Mouse (Mus musculus): ENCODE results near the gene Nr5a2. TPM values are rescaled to one million over a fixed set of nuclear protein-coding genes. Genes with fewer than 3 reads are reported as not detected.

Nr5a2 gene
- polyA plus RNA-seq, 1 experiment from 2014 or later, result 10.5 TPM

GRCm38 (mm10) chr1:136894753-136895152 is 65.5 kb downstream of the Nr5a2 start:
- WGBS, result 42% methylated on average over 2 of the region's 2 CpGs
- Histone ChIP-seq H3K9ac (no peak overlapping the region), H3K4me1 (replicated peaks) (0 out of 2 replicates have a peak, but pooled peaks cover 7% of the 10 kb centered on the region), H3K27ac (no peak overlapping the region), H3K36me3 (no peaks in the 10 kb centered on the region), H3K4me3 (replicated peaks) (no peak overlapping the region), H3K27me3 (replicated peaks) (no peaks in the 10 kb centered on the region), H3K9me3 (no peaks in the 10 kb centered on the region), H3K4me2 (replicated peaks) (no peak overlapping the region)
- ATAC-seq, result peak; percentile 56

- WGBS, result 70% methylated on average over 6 of the region's 6 CpGs
- Histone ChIP-seq H3K9me3 (no peaks in the 10 kb centered on the region), H3K27me3 (replicated peaks) (no peaks in the 10 kb centered on the region), H3K4me1 (replicated peaks) (0 out of 2 replicates have a peak, but pooled peaks cover 7% of the 10 kb centered on the region), H3K4me3 (replicated peaks) (no peak overlapping the region), H3K4me2 (replicated peaks) (no peak overlapping the region), H3K36me3 (no peaks in the 10 kb centered on the region), H3K9ac (no peak overlapping the region), H3K27ac (no peak overlapping the region)
- peak; percentile 70 for ATAC-seq
Measured at GRCm38 (mm10) chr1:136893162-136893561, 67.1 kb downstream of the Nr5a2 start.

- Histone ChIP-seq H3K27ac (no peak overlapping the region), H3K4me3 (replicated peaks) (no peak overlapping the region), H3K27me3 (replicated peaks) (no peaks in the 10 kb centered on the region), H3K36me3 (no peaks in the 10 kb centered on the region), H3K9me3 (no peaks in the 10 kb centered on the region), H3K9ac (no peak overlapping the region), H3K4me2 (replicated peaks) (no peak overlapping the region), H3K4me1 (replicated peaks) (no peaks in the 10 kb centered on the region)
- no peak for ATAC-seq
- 50% methylated on average over 7 of the region's 7 CpGs for WGBS
Measured at GRCm38 (mm10) chr1:136890439-136890838, 69.8 kb downstream of the Nr5a2 start.

- Histone ChIP-seq H3K4me3 (replicated peaks) (no peak overlapping the region), H3K9me3 (no peaks in the 10 kb centered on the region), H3K9ac (no peak overlapping the region), H3K27ac (no peak overlapping the region), H3K36me3 (no peaks in the 10 kb centered on the region), H3K4me1 (replicated peaks) (no peaks in the 10 kb centered on the region), H3K4me2 (replicated peaks) (no peak overlapping the region), H3K27me3 (replicated peaks) (no peaks in the 10 kb centered on the region)
- ATAC-seq, result no peak
- 72% methylated on average over 6 of the region's 6 CpGs for WGBS
Measured at GRCm38 (mm10) chr1:136888704-136889103, 71.5 kb downstream of the Nr5a2 start.

GRCm38 (mm10) chr1:136886678-136887077 is 73.6 kb downstream of the Nr5a2 start:
- Histone ChIP-seq H3K27me3 (replicated peaks) (no peaks in the 10 kb centered on the region), H3K4me1 (replicated peaks) (no peaks in the 10 kb centered on the region), H3K4me2 (replicated peaks) (no peak overlapping the region), H3K4me3 (replicated peaks) (no peak overlapping the region), H3K27ac (no peak overlapping the region), H3K9me3 (no peaks in the 10 kb centered on the region), H3K36me3 (0 out of 2 replicates have a peak, but pooled peaks cover 2% of the 10 kb centered on the region), H3K9ac (no peak overlapping the region)
- ATAC-seq, result no peak
- WGBS, result 39% methylated on average over 6 of the region's 6 CpGs

- Histone ChIP-seq H3K9me3 (no peaks in the 10 kb centered on the region), H3K9ac (no peak overlapping the region), H3K27ac (no peak overlapping the region), H3K4me3 (replicated peaks) (no peak overlapping the region), H3K27me3 (replicated peaks) (no peaks in the 10 kb centered on the region), H3K36me3 (0 out of 2 replicates have a peak, but pooled peaks cover 2% of the 10 kb centered on the region), H3K4me1 (replicated peaks) (no peaks in the 10 kb centered on the region), H3K4me2 (replicated peaks) (no peak overlapping the region)
- WGBS, result 88% methylated on average over 13 of the region's 13 CpGs
- ATAC-seq, result no peak
Measured at GRCm38 (mm10) chr1:136883458-136884174, 76.6 kb downstream of the Nr5a2 start.

GRCm38 (mm10) chr1:136880260-136880659 is 80.0 kb downstream of the Nr5a2 start:
- H3K4me3 ChIP-seq (replicated peaks), result no peak overlapping the region
- H3K4me1 ChIP-seq (replicated peaks), result no peaks in the 10 kb centered on the region
- no peak overlapping the region for H3K27ac ChIP-seq
- H3K36me3 ChIP-seq, result 0 out of 2 replicates have a peak, but pooled peaks cover 2% of the 10 kb centered on the region
- WGBS, result 74% methylated on average over 8 of the region's 8 CpGs
- no peaks in the 10 kb centered on the region for H3K9me3 ChIP-seq
- H3K4me2 ChIP-seq (replicated peaks), result no peak overlapping the region
- H3K9ac ChIP-seq, result no peak overlapping the region
- peak; percentile 84 for ATAC-seq
- no peaks in the 10 kb centered on the region for H3K27me3 ChIP-seq (replicated peaks)

GRCm38 (mm10) chr1:136875006-136875405 is 85.2 kb downstream of the Nr5a2 start:
- no peaks in the 10 kb centered on the region for H3K4me1 ChIP-seq (replicated peaks)
- no peak overlapping the region for H3K4me3 ChIP-seq (replicated peaks)
- H3K9me3 ChIP-seq, result no peaks in the 10 kb centered on the region
- H3K27me3 ChIP-seq (replicated peaks), result no peaks in the 10 kb centered on the region
- H3K36me3 ChIP-seq, result no peaks in the 10 kb centered on the region
- no peak overlapping the region for H3K9ac ChIP-seq
- 83% methylated on average over 3 of the region's 3 CpGs for WGBS
- ATAC-seq, result no peak
- H3K27ac ChIP-seq, result no peak overlapping the region
- no peak overlapping the region for H3K4me2 ChIP-seq (replicated peaks)

GRCm38 (mm10) chr1:136868955-136869354 is 91.3 kb downstream of the Nr5a2 start:
- H3K9ac ChIP-seq, result no peak overlapping the region
- 0 out of 2 replicates have a peak, but pooled peaks have one; percentile 41 for ATAC-seq

GRCm38 (mm10) chr1:136868285-136868684 is 92.0 kb downstream of the Nr5a2 start:
- Histone ChIP-seq H3K4me3 (replicated peaks) (no peak overlapping the region), H3K4me2 (replicated peaks) (no peak overlapping the region), H3K9me3 (no peaks in the 10 kb centered on the region), H3K27ac (no peak overlapping the region), H3K4me1 (replicated peaks) (no peaks in the 10 kb centered on the region), H3K36me3 (no peaks in the 10 kb centered on the region), H3K27me3 (replicated peaks) (no peaks in the 10 kb centered on the region), H3K9ac (no peak overlapping the region)
- WGBS, result 85% methylated on average over 5 of the region's 5 CpGs
- no peak for ATAC-seq

More at GRCm38 (mm10) chr1:136868955-136869354, 91.3 kb downstream of the Nr5a2 start:
- 56% methylated on average over 6 of the region's 6 CpGs for WGBS
- H3K27me3 ChIP-seq (replicated peaks), result no peaks in the 10 kb centered on the region
- no peak overlapping the region for H3K27ac ChIP-seq
- no peak overlapping the region for H3K4me2 ChIP-seq (replicated peaks)
- H3K4me3 ChIP-seq (replicated peaks), result no peak overlapping the region
- no peaks in the 10 kb centered on the region for H3K9me3 ChIP-seq
- H3K4me1 ChIP-seq (replicated peaks), result no peaks in the 10 kb centered on the region
- no peaks in the 10 kb centered on the region for H3K36me3 ChIP-seq

- WGBS, result 79% methylated on average over 9 of the region's 9 CpGs
- Histone ChIP-seq H3K9me3 (no peaks in the 10 kb centered on the region), H3K27me3 (replicated peaks) (no peaks in the 10 kb centered on the region), H3K9ac (no peak overlapping the region), H3K4me1 (replicated peaks) (no peaks in the 10 kb centered on the region), H3K36me3 (no peaks in the 10 kb centered on the region), H3K27ac (no peak overlapping the region), H3K4me3 (replicated peaks) (no peak overlapping the region), H3K4me2 (replicated peaks) (no peak overlapping the region)
- ATAC-seq, result no peak
Measured at GRCm38 (mm10) chr1:136866481-136867092, 93.7 kb downstream of the Nr5a2 start.

- no peak overlapping the region for H3K9ac ChIP-seq
- 77% methylated on average over 6 of the region's 6 CpGs for WGBS
- no peak for ATAC-seq
- H3K4me3 ChIP-seq (replicated peaks), result no peak overlapping the region
- H3K36me3 ChIP-seq, result no peaks in the 10 kb centered on the region
- no peak overlapping the region for H3K27ac ChIP-seq
- H3K4me1 ChIP-seq (replicated peaks), result no peaks in the 10 kb centered on the region
- H3K27me3 ChIP-seq (replicated peaks), result no peaks in the 10 kb centered on the region
- no peaks in the 10 kb centered on the region for H3K9me3 ChIP-seq
- H3K4me2 ChIP-seq (replicated peaks), result no peak overlapping the region
Measured at GRCm38 (mm10) chr1:136863209-136863608, 97.0 kb downstream of the Nr5a2 start.

- Histone ChIP-seq H3K36me3 (no peaks in the 10 kb centered on the region), H3K27ac (no peak overlapping the region), H3K9ac (no peak overlapping the region), H3K4me3 (replicated peaks) (no peak overlapping the region), H3K4me2 (replicated peaks) (no peak overlapping the region), H3K4me1 (replicated peaks) (no peaks in the 10 kb centered on the region), H3K27me3 (replicated peaks) (no peaks in the 10 kb centered on the region), H3K9me3 (no peaks in the 10 kb centered on the region)
- 48% methylated on average over 4 of the region's 4 CpGs for WGBS
- ATAC-seq, result peak; percentile 56; the same call in 1 of the 2 replicates
Measured at GRCm38 (mm10) chr1:136859454-136859853, 100.8 kb downstream of the Nr5a2 start.

Measured in intestine, embryonic 15.5 days (tissue).